In genomic region chr10:96722491-96722890, GRCm38 (mm10) we compare ENCODE assay signal across 9 mouse cellular contexts.
DNase-seq lines count a peak whose midpoint lies in the region; ATAC-seq and TF ChIP-seq lines count a peak whose summit lies in the region.
"Had no signal": no experiment of that assay in that cellular context is flagged by ENCODE, and none has a peak within 500 bp of the region (broad histone marks: within the 10 kb centered on the region; RNA-seq: fewer than 3 reads in every experiment).

No protein-coding gene starts in this region.

- WGBS in lung, adult 2 months, result 18% methylated on average over 9 of the region's 9 CpGs

- TF ChIP-seq CTCF in lung, adult 2 months (IDR thresholded peaks at IDR 0.05; ENCODE audit: insufficient read depth, low read length), result no peak

- peak; percentile 94 for DNase-seq in heart, adult 11 months
- no peak for DNase-seq in heart, adult 8-10 months (ENCODE audit: low spot score)
- DNase-seq in heart, adult 9 months (ENCODE audit: low spot score in 2 of 2), result peak; percentile 13
- DNase-seq in kidney, adult 18-20 months, result peak; percentile 72
- peak; percentile 61 for DNase-seq in lung, adult 2 months
- peak; percentile 49 for DNase-seq in ovary, adult 18-20 months (ENCODE audit: low spot score)

- ATAC-seq in common myeloid progenitor, adult 5-6 weeks (replicated peaks; ENCODE audit: low read depth, poor library complexity, severe bottlenecking), result peak; percentile 88
- ATAC-seq in erythroblast, adult 5-6 weeks (replicated peaks; ENCODE audit: low FRiP score, poor library complexity, severe bottlenecking), result no peak

- H3K4me1 ChIP-seq in lung, adult 2 months (ENCODE audit: control insufficient read depth, insufficient read depth, low read length), result peaks cover 3% of the 10 kb centered on the region

- H3K4me3 ChIP-seq in lung, adult 2 months (replicated peaks; ENCODE audit: extremely low read depth, low read depth, low read length), result no peak overlapping the region
- H3K4me3 ChIP-seq: megakaryocyte, embryonic 14.5 days had no signal

- TF ChIP-seq POLR2A in lung, adult 2 months (IDR thresholded peaks at IDR 0.05; ENCODE audit: borderline replicate concordance, extremely low read depth, low read depth, low read length), result no peak
